Mouse (Mus musculus) cerebral cortex, adult 2 months (tissue): Measurements from ENCODE around the gene Zmiz1.

Experiments used
- WGBS: fragments of 180-500 bp; shearing (Covaris S2); methylation state at CpG from one replicate; pipeline ENCODE4 v1.1.7; 2018; 5-methylcytosine and 5-hydroxymethylcytosine counted together

Gene Zmiz1

GRCm38 (mm10) chr14:25592522-25592921, 133.5 kb downstream of the Zmiz1 start:
- WGBS: 76% methylated on average over 6 of the region's 6 CpGs

GRCm38 (mm10) chr14:25593876-25594275, 134.9 kb downstream of the Zmiz1 start:
- 68% methylated on average over 8 of the region's 8 CpGs for WGBS

DNA sequence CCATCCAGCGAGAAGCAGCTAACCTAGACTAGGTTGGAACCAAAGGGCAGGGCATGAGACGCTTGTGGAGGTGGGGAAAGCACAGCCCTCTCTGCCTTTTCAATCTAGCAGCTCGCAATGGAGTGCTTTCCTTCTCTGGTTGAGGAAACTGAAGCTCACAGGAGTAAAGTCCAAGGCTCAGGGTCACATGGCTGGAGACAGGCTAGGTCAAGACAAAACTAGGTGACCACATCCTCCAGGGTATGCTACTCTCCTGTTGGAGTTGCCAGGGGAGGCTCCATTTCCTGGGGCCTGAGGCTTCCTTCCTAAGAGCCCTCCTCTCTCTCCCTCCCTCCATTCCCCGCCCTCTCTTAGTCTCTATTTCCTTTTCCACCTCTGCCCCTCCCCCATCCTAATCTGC, 135.6 kb downstream of the Zmiz1 start:
- WGBS: 90% methylated on average over 4 of the region's 4 CpGs

DNA sequence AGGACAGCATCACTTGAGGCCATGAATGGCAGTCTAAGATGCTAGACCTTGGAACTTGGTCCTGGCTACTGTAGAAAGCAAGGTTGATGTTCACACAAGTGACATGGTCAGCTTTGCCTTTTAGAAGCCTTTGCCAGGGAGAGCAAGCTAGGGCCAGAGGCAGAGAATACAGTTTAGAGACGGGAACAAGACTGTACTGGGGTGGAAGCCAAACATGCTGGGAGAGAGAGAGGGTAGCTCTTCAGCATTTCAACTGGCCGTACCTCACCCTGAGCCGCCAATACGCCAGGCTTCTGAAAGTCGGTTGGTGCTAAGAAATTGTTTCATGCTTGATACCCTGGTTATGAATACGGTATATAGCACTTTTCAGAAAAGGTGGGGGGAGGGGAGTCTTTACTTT, 140.0 kb downstream of the Zmiz1 start:
- 80% methylated on average over 6 of the region's 6 CpGs for WGBS

GRCm38 (mm10) chr14:25599934-25600333, 140.9 kb downstream of the Zmiz1 start:
- 74% methylated on average over 12 of the region's 12 CpGs for WGBS

DNA sequence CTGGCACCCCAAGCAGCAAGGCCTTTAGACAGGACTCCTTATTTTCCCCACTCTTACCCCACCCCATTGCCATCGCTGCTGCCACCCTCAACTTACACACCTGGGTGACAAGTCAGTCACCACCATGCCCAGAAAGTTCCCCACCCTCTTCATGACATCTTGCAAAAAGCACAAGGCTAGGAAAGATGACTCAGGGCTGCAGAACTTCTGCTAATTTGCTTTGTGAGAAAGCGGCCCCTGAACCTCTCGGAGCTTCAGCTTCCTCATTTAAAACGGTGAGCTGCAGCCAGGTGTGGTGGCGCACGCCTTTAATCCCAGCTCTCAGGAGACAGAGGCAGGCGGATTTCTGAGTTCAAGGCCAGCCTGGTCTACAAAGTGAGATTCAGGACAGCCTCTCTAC, 141.4 kb downstream of the Zmiz1 start:
- 85% methylated on average over 7 of the region's 7 CpGs for WGBS

GRCm38 (mm10) chr14:25600951-25601350, 142.0 kb downstream of the Zmiz1 start:
- WGBS: 50% methylated on average over 2 of the region's 2 CpGs

GRCm38 (mm10) chr14:25602018-25602417, 143.0 kb downstream of the Zmiz1 start:
- WGBS: 81% methylated on average over 2 of the region's 2 CpGs

DNA sequence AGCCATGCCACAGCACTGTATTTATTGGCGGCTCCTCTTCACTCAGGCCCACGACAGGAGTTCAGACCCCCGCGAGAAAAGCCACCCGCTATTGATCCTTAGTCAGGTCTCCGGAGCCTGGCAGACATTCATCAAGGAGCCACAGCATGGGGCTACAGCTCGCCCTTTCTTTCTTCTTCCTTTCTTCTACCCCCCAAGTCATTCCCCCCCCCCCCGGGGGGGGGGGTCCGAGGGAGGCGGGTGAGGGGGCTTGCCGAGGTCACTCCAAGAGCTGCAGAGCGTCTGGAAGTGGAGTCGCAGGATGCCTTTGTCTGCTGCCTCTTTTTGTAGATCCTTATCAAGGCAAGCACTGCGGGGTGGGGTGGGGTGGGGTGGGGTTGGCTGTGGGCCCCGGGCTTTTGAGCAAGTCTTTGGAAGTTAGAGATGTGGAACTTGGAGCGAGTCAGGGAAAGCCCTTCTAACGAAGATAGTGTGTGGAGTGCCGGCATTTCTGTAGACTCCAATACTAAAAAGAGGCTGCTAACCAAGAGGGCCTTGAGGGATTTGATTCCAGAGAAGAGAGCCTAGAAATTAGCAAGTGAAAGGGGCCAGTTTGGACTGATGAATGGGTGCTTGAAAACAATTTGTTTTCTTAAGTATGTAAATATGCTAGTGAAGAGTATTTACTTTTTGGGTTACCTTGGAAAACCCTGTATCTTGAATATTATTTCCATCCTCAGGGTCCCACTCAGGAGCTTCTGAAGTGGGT, 145.6 kb downstream of the Zmiz1 start:
- 46% methylated on average over 18 of the region's 18 CpGs for WGBS

DNA sequence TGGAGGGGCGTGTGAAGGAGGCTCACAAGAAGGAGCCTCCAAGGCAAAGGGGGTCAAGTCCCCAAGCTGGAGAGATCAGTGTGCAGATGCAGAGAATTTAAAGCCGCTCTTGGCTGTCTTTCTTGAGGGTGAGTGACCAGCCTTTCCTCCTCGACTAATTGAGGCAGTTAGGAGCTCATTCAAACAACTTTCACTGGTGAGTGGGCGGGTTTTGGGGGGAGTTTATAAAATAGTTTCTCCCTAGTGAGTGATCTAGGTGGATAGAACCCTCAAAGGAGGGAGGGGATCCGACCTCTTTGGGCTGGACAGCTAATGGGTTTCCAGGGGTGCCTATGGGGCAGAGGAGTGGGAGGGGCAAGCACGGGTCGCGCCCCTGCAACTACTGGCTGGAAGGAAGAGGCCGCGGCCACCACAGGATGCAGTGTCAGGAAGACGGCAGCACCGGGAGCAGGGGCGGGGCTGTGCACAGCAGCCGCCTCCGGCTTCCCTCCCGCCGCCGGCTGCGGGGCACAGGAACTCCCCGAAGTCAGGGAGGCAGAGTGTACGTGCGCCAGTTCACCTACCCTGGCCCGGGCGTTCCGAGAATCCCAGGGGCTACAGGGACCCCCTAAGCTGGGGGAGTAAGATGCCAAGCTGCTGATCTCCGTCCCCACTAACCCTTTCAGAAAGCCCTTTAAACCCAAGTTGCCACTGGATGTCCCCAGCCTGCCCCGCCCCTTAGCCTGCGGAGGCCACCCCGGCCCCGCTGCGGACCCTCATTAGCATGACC, 147.6 kb downstream of the Zmiz1 start:
- 5% methylated on average over 31 of the region's 31 CpGs for WGBS

DNA sequence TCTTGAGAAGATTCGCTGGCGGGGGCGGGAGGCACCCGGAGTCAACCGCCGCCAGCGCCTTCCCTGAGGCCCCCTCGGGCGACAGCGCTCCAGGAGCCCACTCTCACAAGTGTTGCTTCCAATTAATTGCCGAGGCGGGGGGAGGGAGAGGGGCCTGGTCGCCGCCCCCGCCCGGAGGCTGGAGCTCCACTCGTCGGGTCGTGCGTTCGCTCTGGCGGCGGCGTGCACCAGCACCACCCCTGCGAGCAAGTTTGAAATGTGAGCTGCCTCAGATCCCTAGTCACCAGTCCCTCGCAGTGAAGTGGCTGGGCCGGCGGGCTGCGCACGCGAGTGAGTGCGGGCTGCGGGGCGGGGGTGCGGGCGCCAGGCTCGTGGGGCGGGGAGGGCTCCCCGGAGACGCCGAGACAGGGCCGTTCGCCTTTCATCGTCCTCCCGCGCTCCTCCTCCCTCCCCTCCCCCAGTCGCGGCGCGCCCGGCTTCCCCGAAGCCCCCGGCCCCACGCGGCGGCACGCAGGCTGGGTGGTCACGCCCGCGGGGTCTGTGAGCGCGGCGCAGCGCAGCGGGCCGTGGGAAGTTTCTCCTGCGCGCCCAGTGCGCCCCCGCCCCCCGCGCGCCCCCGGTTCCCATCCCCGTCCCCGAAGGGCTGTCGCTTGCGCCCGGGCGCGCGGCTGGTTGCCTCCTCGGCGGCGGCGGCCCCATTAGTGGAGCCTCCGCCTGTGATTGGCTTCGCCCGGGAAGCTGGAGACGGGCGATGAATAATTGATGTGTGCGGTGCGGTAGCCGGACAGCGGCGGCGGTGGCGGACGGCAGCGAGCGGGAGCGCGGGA, 148.4 kb downstream of the Zmiz1 start:
- under 1% methylated on average over 95 of the region's 103 CpGs for WGBS

GRCm38 (mm10) chr14:25607968-25608491, 149.0 kb downstream of the Zmiz1 start:
- 1% methylated on average over 50 of the region's 53 CpGs for WGBS

- 18% methylated on average over 4 of the region's 4 CpGs for WGBS
These were observed 149.6 kb downstream of the Zmiz1 start for GRCm38 (mm10) chr14:25608618-25609017.

GRCm38 (mm10) chr14:25609355-25609754, 150.4 kb downstream of the Zmiz1 start:
- WGBS: 29% methylated on average over 7 of the region's 7 CpGs

DNA sequence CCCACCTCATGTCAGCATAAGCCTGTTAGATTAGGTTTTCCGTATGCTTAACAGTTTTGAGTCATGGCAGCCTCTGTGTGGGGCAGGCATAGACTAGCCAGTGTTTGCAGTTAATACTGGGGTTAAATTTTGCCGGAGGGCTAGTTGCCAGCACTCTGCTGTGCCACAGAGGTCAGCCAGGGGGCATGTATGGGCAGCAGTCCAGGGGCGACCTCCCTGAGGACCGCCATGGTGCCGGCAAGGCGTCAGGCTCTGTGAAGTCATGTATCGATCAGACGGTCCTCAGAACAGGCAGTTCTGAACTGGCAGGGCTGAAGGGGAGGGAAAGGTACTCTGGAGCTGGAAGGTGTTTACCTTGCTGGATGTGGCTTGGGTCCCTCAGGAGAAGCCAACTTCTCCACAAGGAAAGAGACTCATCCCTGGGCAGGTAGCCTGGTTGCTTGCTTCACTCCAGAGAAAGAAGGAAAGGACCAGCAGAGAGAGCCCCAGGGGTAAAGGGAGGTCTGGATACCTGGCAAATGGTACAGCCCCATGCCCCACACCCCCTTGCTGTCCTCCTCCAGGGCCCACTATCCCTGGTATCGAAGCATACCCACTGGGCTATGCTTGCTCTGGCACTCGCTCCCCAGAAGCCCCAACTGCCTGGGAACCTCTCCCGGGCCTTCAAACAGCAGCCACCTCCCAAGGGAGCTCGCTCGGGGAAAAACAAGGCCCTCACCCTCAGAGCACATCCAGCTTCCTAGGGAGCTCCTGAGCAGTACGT, 151.6 kb downstream of the Zmiz1 start:
- 28% methylated on average over 14 of the region's 14 CpGs for WGBS

- WGBS: 55% methylated on average over 9 of the region's 9 CpGs
These were observed 152.2 kb downstream of the Zmiz1 start for GRCm38 (mm10) chr14:25611159-25611697.

GRCm38 (mm10) chr14:25611815-25612698, 153.1 kb downstream of the Zmiz1 start:
- WGBS: 73% methylated on average over 10 of the region's 10 CpGs

GRCm38 (mm10) chr14:25613942-25614575, 155.1 kb downstream of the Zmiz1 start:
- 69% methylated on average over 8 of the region's 8 CpGs for WGBS

- WGBS: 60% methylated on average over 5 of the region's 5 CpGs
These were observed 155.7 kb downstream of the Zmiz1 start for GRCm38 (mm10) chr14:25614684-25615083.
